Mouse (Mus musculus) MEL (cell line): ENCODE measurements around the gene Rbm47. TPM values are rescaled to one million over a fixed set of nuclear protein-coding genes. Genes with fewer than 3 reads are reported as not detected.
A peak's percentile ranks its signal among the peaks of the same experiment; 100 is the strongest.

Experiments used
- DNase-seq: peaks from one replicate; pipeline ENCODE4 v3.0.0; 2011; ENCODE audit warnings: low read depth, low spot score
- H3K27ac ChIP-seq: 2 replicates; pipeline ENCODE4 v1.5.1; 2012; ENCODE audit warnings: low read depth, mild to moderate bottlenecking, control low read depth, low read length, moderate library complexity; ENCODE audit not compliant: control insufficient read depth
- H3K27me3 ChIP-seq, 2 experiments: fragments of 150-350 bp in 1 of 2; sonication (generic) in 1 of 2; 2 replicates each; pipeline ENCODE4 v1.6.1; 2012; ENCODE audit warnings: low read length in 2 of 2, mild to moderate bottlenecking in 2 of 2, improper control_type of control experiment in 1 of 2, moderate library complexity in 1 of 2; ENCODE audit not compliant: insufficient read depth in 2 of 2, control insufficient read depth in 1 of 2
- H3K36me3 ChIP-seq, 2 experiments: 2 replicates each; pipeline ENCODE4 v1.6.1; 2012 to 2014; ENCODE audit warnings: low read length in 2 of 2, improper control_type of control experiment in 1 of 2, inconsistent platforms in 1 of 2, mild to moderate bottlenecking in 1 of 2; ENCODE audit not compliant: insufficient read depth in 2 of 2, control insufficient read depth in 1 of 2
- H3K4me1 ChIP-seq, 2 experiments: fragments of 150-350 bp in 1 of 2; sonication (generic) in 1 of 2; 2 replicates each; pipeline ENCODE4 v1.6.1; 2012; ENCODE audit warnings: low read length in 2 of 2, improper control_type of control experiment in 1 of 2, mild to moderate bottlenecking in 1 of 2; ENCODE audit not compliant: insufficient read depth in 2 of 2, control insufficient read depth in 1 of 2
- H3K4me3 ChIP-seq, 2 experiments: fragments of 150-350 bp in 1 of 2; sonication (generic) in 1 of 2; 2 replicates each; pipeline ENCODE4 v1.5.1; 2012; ENCODE audit warnings: low read depth in 2 of 2, low read length in 2 of 2, mild to moderate bottlenecking in 2 of 2, moderate library complexity in 2 of 2, control low read depth in 1 of 2, improper control_type of control experiment in 1 of 2; ENCODE audit not compliant: control insufficient read depth in 1 of 2, insufficient read depth in 1 of 2
- H3K79me2 ChIP-seq: 2 replicates; pipeline ENCODE4 v1.6.1; 2012; ENCODE audit warnings: mild to moderate bottlenecking, low read length, moderate library complexity; ENCODE audit not compliant: control insufficient read depth, poor library complexity, insufficient read depth
- H3K9ac ChIP-seq: 2 replicates; pipeline ENCODE4 v1.6.1; 2012; ENCODE audit warnings: low read depth, mild to moderate bottlenecking, control low read depth, low read length, moderate library complexity; ENCODE audit not compliant: control insufficient read depth, poor library complexity, severe bottlenecking
- H3K9me3 ChIP-seq: fragments of 150-350 bp; sonication (generic); replicated peaks from 2 replicates; pipeline ENCODE4 v1.6.1; 2012; ENCODE audit warnings: mild to moderate bottlenecking, low read length, improper control_type of control experiment, moderate library complexity; ENCODE audit not compliant: insufficient read depth
- BHLHE40 ChIP-seq: IDR thresholded peaks from 2 replicates; pipeline ENCODE4 v1.6.1; 2012; ENCODE audit warnings: low read depth, mild to moderate bottlenecking, inconsistent platforms, low read length, improper control_type of control experiment, borderline replicate concordance
- CHD2 ChIP-seq: IDR thresholded peaks from 2 replicates; pipeline ENCODE4 v1.6.1; 2011; ENCODE audit warnings: low read length, improper control_type of control experiment
- CTCF ChIP-seq, 3 experiments: IDR thresholded peaks in 2 of 3; conservative IDR thresholded peaks in 1 of 3; 2 replicates each; pipeline ENCODE4 v1.5.1; 2011 to 2012; ENCODE audit warnings: low read length in 3 of 3, low read depth in 2 of 3, mild to moderate bottlenecking in 2 of 3, improper control_type of control experiment in 1 of 3, inconsistent platforms in 1 of 3, mixed read lengths in 1 of 3, moderate library complexity in 1 of 3; ENCODE audit not compliant: control insufficient read depth in 1 of 3, insufficient read depth in 1 of 3, poor library complexity in 1 of 3, severe bottlenecking in 1 of 3
- E2F4 ChIP-seq: IDR thresholded peaks from 2 replicates; pipeline ENCODE4 v1.6.1; 2011; ENCODE audit warnings: low read depth, low read length, improper control_type of control experiment, borderline replicate concordance
- EP300 ChIP-seq, 2 experiments: IDR thresholded peaks; 2 replicates each; pipeline ENCODE4 v1.6.1; 2011; ENCODE audit warnings: improper control_type of control experiment in 2 of 2, low read length in 2 of 2, low read depth in 1 of 2, mild to moderate bottlenecking in 1 of 2
- ETS1 ChIP-seq: IDR thresholded peaks from 2 replicates; pipeline ENCODE4 v1.6.1; 2012; ENCODE audit warnings: low read depth, mild to moderate bottlenecking, inconsistent platforms, low read length, improper control_type of control experiment, moderate library complexity
- GATA1 ChIP-seq: IDR thresholded peaks from 2 replicates; pipeline ENCODE4 v1.6.1; 2011; ENCODE audit warnings: low read depth, low read length, improper control_type of control experiment
- HCFC1 ChIP-seq: IDR thresholded peaks from 2 replicates; pipeline ENCODE4 v1.6.1; 2012; ENCODE audit warnings: low read depth, mild to moderate bottlenecking, inconsistent platforms, low read length, improper control_type of control experiment, moderate library complexity
- MAFK ChIP-seq: IDR thresholded peaks from 2 replicates; pipeline ENCODE4 v1.6.1; 2011; ENCODE audit warnings: low read depth, mild to moderate bottlenecking, low read length, improper control_type of control experiment, borderline replicate concordance
- MAX ChIP-seq: IDR thresholded peaks from 2 replicates; pipeline ENCODE4 v1.6.1; 2011; ENCODE audit warnings: low read length, improper control_type of control experiment
- MAZ ChIP-seq: IDR thresholded peaks from 2 replicates; pipeline ENCODE4 v1.6.1; 2012; ENCODE audit warnings: low read depth, mild to moderate bottlenecking, inconsistent platforms, low read length, improper control_type of control experiment
- MEF2A ChIP-seq: IDR thresholded peaks from 2 replicates; pipeline ENCODE4 v1.6.1; 2014; ENCODE audit warnings: low read depth, mild to moderate bottlenecking, inconsistent platforms, low read length, improper control_type of control experiment; ENCODE audit not compliant: poor library complexity, insufficient replicate concordance, severe bottlenecking; ENCODE audit errors: extremely low read depth
- MYB ChIP-seq: IDR thresholded peaks from 2 replicates; pipeline ENCODE4 v1.6.1; 2011; ENCODE audit warnings: mild to moderate bottlenecking, low read depth, low read length, improper control_type of control experiment
- MYC ChIP-seq: IDR thresholded peaks from 2 replicates; pipeline ENCODE4 v1.6.1; 2011; ENCODE audit warnings: low read depth, mild to moderate bottlenecking, low read length, improper control_type of control experiment, moderate library complexity
- NRF1 ChIP-seq: IDR thresholded peaks from 2 replicates; pipeline ENCODE4 v1.6.1; 2014; ENCODE audit warnings: low read depth, mild to moderate bottlenecking, inconsistent platforms, low read length, improper control_type of control experiment, moderate library complexity; ENCODE audit not compliant: poor library complexity, insufficient read depth, severe bottlenecking
- POLR2AphosphoS2 ChIP-seq: IDR thresholded peaks from 2 replicates; pipeline ENCODE4 v1.6.1; 2011; ENCODE audit warnings: low read length, improper control_type of control experiment
- POLR2AphosphoS5 ChIP-seq: IDR thresholded peaks from 2 replicates; pipeline ENCODE4 v1.6.1; 2012; ENCODE audit warnings: low read depth, borderline replicate concordance, mild to moderate bottlenecking, inconsistent platforms, low read length, moderate library complexity, mixed read lengths
- RCOR1 ChIP-seq: IDR thresholded peaks from 2 replicates; pipeline ENCODE4 v1.6.1; 2012; ENCODE audit warnings: low read depth, mild to moderate bottlenecking, inconsistent platforms, low read length, improper control_type of control experiment
- SIN3A ChIP-seq: IDR thresholded peaks from 2 replicates; pipeline ENCODE4 v1.6.1; 2012; ENCODE audit warnings: low read length, improper control_type of control experiment, inconsistent platforms
- TAL1 ChIP-seq: IDR thresholded peaks from 2 replicates; pipeline ENCODE4 v1.6.1; 2012; ENCODE audit warnings: mild to moderate bottlenecking, inconsistent platforms, low read length, moderate library complexity, mixed read lengths
- TCF12 ChIP-seq: IDR thresholded peaks from 2 replicates; pipeline ENCODE4 v1.6.1; 2014; ENCODE audit warnings: low read depth, mild to moderate bottlenecking, inconsistent platforms, low read length, improper control_type of control experiment, moderate library complexity
- UBTF ChIP-seq: IDR thresholded peaks from 2 replicates; pipeline ENCODE4 v1.6.1; 2012; ENCODE audit warnings: low read depth, mild to moderate bottlenecking, inconsistent platforms, low read length, improper control_type of control experiment, moderate library complexity, borderline replicate concordance; ENCODE audit not compliant: insufficient read depth
- ZC3H11A ChIP-seq: IDR thresholded peaks from 2 replicates; pipeline ENCODE4 v1.6.1; 2012; ENCODE audit warnings: low read depth, mild to moderate bottlenecking, inconsistent platforms, low read length, improper control_type of control experiment
- ZKSCAN1 ChIP-seq: IDR thresholded peaks from 2 replicates; pipeline ENCODE4 v1.6.1; 2012; ENCODE audit warnings: low read depth, mild to moderate bottlenecking, inconsistent platforms, low read length, improper control_type of control experiment, moderate library complexity
- ZMIZ1 ChIP-seq: IDR thresholded peaks from 2 replicates; pipeline ENCODE4 v1.6.1; 2012; ENCODE audit warnings: low read depth, mild to moderate bottlenecking, inconsistent platforms, low read length, improper control_type of control experiment, moderate library complexity
- polyA plus RNA-seq, 2 experiments: library from polyadenylated mRNA; stranded (reverse) in 1 of 2; unstranded in 1 of 2; fragments of >175 nt in 1 of 2; fragments of >200 nt in 1 of 2; gene quantifications; 2 replicates each; pipeline versions ENCODE4 v1.2.1 to v1.2.4; 2012; ENCODE audit warnings: low replicate concordance in 2 of 2, low read depth in 1 of 2; ENCODE audit not compliant: insufficient read length in 2 of 2, insufficient read depth in 1 of 2, missing spikeins in 1 of 2
- total RNA-seq: library from RNA; depleted of rRNA; stranded (reverse); fragments of 300-350 nt; gene quantifications from 2 replicates; pipeline ENCODE4 v1.2.3, GENCODE M21; 2012

Rbm47 gene
- total and polyA plus RNA-seq, 3 experiments: not detected

GRCm38 (mm10) chr5:66071722-66072121 is 101.2 kb downstream of the Rbm47 start (continued):
- peak; percentile 61; the same call in 1 of the 2 replicates for TF ChIP-seq ETS1
- TF ChIP-seq MYB: no peak
- no peak for TF ChIP-seq MAZ
- peak in 1 of 2 experiments; percentile 47; a peak in 1 of 4 replicates for TF ChIP-seq EP300 (IDR thresholded peaks at IDR 0.05; ENCODE audit: low read depth in 1 of 2, low read length in 2 of 2)
- TF ChIP-seq E2F4: no peak
- no peak for TF ChIP-seq POLR2AphosphoS5
- no peak for TF ChIP-seq CHD2
- no peak for TF ChIP-seq UBTF
- TF ChIP-seq CTCF (IDR thresholded peaks at IDR 0.05 in 2 of 3, conservative IDR thresholded peaks at IDR 0.05 in 1 of 3; ENCODE audit: control insufficient read depth in 1 of 3, insufficient read depth in 1 of 3, low read depth in 2 of 3, low read length in 3 of 3, poor library complexity in 1 of 3, severe bottlenecking in 1 of 3): no peak
- TF ChIP-seq ZKSCAN1: no peak
- no peak for TF ChIP-seq NRF1
- TF ChIP-seq MYC: peak; percentile 49; the same call in 1 of the 2 replicates
- no peak for TF ChIP-seq ZC3H11A

- H3K27me3 ChIP-seq: no peaks in the 10 kb centered on the region
- no peak for DNase-seq
- H3K9me3 ChIP-seq: no peaks in the 10 kb centered on the region
- H3K79me2 ChIP-seq: no peaks in the 10 kb centered on the region
- peak overlapping the region; percentile 29 for H3K9ac ChIP-seq
- no peak overlapping the region for H3K27ac ChIP-seq
- H3K4me3 ChIP-seq: peak overlapping the region; percentile 85 to 86; a peak in 3 of 4 replicates
- peaks cover 0 to 21% of the 10 kb centered on the region in 2 experiments; a peak in 2 of 4 replicates for H3K36me3 ChIP-seq
- no peak for TF ChIP-seq SIN3A
- no peak for TF ChIP-seq TAL1
- no peak for TF ChIP-seq ZMIZ1
- TF ChIP-seq RCOR1: no peak
- TF ChIP-seq ETS1: no peak
- TF ChIP-seq GATA1: no peak
- TF ChIP-seq HCFC1: no peak
- no peak for TF ChIP-seq MAX
- TF ChIP-seq CTCF (IDR thresholded peaks at IDR 0.05 in 2 of 3, conservative IDR thresholded peaks at IDR 0.05 in 1 of 3; ENCODE audit: control insufficient read depth in 1 of 3, insufficient read depth in 1 of 3, low read depth in 2 of 3, low read length in 3 of 3, poor library complexity in 1 of 3, severe bottlenecking in 1 of 3): no peak
- TF ChIP-seq MEF2A: no peak
- no peak for TF ChIP-seq TCF12
- TF ChIP-seq MAZ: no peak
- TF ChIP-seq MAFK: no peak
- TF ChIP-seq NRF1: no peak
- no peak for TF ChIP-seq CHD2
- no peak for TF ChIP-seq BHLHE40
- TF ChIP-seq POLR2AphosphoS2: no peak
- H3K4me1 ChIP-seq: peaks cover 7 to 30% of the 10 kb centered on the region in 2 experiments
Measured at GRCm38 (mm10) chr5:66070350-66070749, 102.6 kb downstream of the Rbm47 start.
